Mouse (Mus musculus): ENCODE measurements at regions not wholly inside any gene's neighbourhood (a gene's known extent, or its start where the extent isn't known, plus 50 kb on each side); places are given as distances from the start of the nearest gene placed in this dataset.

- DNase-seq (ENCODE audit: low spot score in 2 of 2) = no peak
Observed at GRCm38 (mm10) chr13:71359112-71359511, 517.5 kb upstream of the Adamts16 start.

- DNase-seq (ENCODE audit: low spot score in 2 of 2) = no peak
Observed at GRCm38 (mm10) chr13:71350787-71351186, 509.2 kb upstream of the Adamts16 start.

- DNase-seq (ENCODE audit: low spot score in 2 of 2) = no peak
Observed at GRCm38 (mm10) chr13:71342921-71343320, 501.3 kb upstream of the Adamts16 start.

GRCm38 (mm10) chr13:71338700-71339099 is 497.1 kb upstream of the Adamts16 start:
- DNase-seq (ENCODE audit: low spot score in 2 of 2) = no peak

GRCm38 (mm10) chr13:71334925-71335324 is 493.3 kb upstream of the Adamts16 start:
- no peak for DNase-seq (ENCODE audit: low spot score in 2 of 2)

GRCm38 (mm10) chr13:71333146-71333545 is 491.5 kb upstream of the Adamts16 start:
- no peak for DNase-seq (ENCODE audit: low spot score in 2 of 2)

- no peak for DNase-seq (ENCODE audit: low spot score in 2 of 2)
Observed at GRCm38 (mm10) chr13:71330321-71330720, 488.7 kb upstream of the Adamts16 start.

- no peak for DNase-seq (ENCODE audit: low spot score in 2 of 2)
Observed at GRCm38 (mm10) chr13:71327802-71328753, 486.5 kb upstream of the Adamts16 start.

GRCm38 (mm10) chr13:71320489-71320888 is 478.9 kb upstream of the Adamts16 start:
- DNase-seq (ENCODE audit: low spot score in 2 of 2) = no peak

GRCm38 (mm10) chr13:71303956-71304355 is 462.3 kb upstream of the Adamts16 start:
- no peak for DNase-seq (ENCODE audit: low spot score in 2 of 2)

- no peak for DNase-seq (ENCODE audit: low spot score in 2 of 2)
Observed at GRCm38 (mm10) chr13:71275991-71276390, 434.4 kb upstream of the Adamts16 start.

- no peak for DNase-seq (ENCODE audit: low spot score in 2 of 2)
Observed at GRCm38 (mm10) chr13:71274139-71274538, 432.5 kb upstream of the Adamts16 start.

GRCm38 (mm10) chr13:71273485-71273884 is 431.9 kb upstream of the Adamts16 start:
- no peak for DNase-seq (ENCODE audit: low spot score in 2 of 2)

- no peak for DNase-seq (ENCODE audit: low spot score in 2 of 2)
Observed at GRCm38 (mm10) chr13:71273067-71273466, 431.5 kb upstream of the Adamts16 start.

- no peak for DNase-seq (ENCODE audit: low spot score in 2 of 2)
Observed at GRCm38 (mm10) chr13:71272431-71272830, 430.8 kb upstream of the Adamts16 start.

- DNase-seq (ENCODE audit: low spot score in 2 of 2) = no peak
Observed at GRCm38 (mm10) chr13:71271727-71272418, 430.3 kb upstream of the Adamts16 start.

GRCm38 (mm10) chr13:71270370-71270769 is 428.8 kb upstream of the Adamts16 start:
- DNase-seq (ENCODE audit: low spot score in 2 of 2) = no peak

- DNase-seq (ENCODE audit: low spot score in 2 of 2) = no peak
Observed at GRCm38 (mm10) chr13:71269496-71269895, 427.9 kb upstream of the Adamts16 start.

GRCm38 (mm10) chr13:71263315-71263878 is 421.8 kb upstream of the Adamts16 start:
- no peak for DNase-seq (ENCODE audit: low spot score in 2 of 2)

- DNase-seq (ENCODE audit: low spot score in 2 of 2) = no peak
Observed at GRCm38 (mm10) chr13:71262575-71263295, 421.1 kb upstream of the Adamts16 start.

GRCm38 (mm10) chr13:71254016-71254415 is 412.4 kb upstream of the Adamts16 start:
- no peak for DNase-seq (ENCODE audit: low spot score in 2 of 2)

Measured in spleen, postnatal 36 days (tissue).